Mouse (Mus musculus) T-cell, adult 66 days (primary cell): ENCODE data around the gene Abhd5. TPM values are rescaled to one million over a fixed set of nuclear protein-coding genes. Genes with fewer than 3 reads are reported as not detected.

ENCODE experiments used
- total RNA-seq, 2 experiments: library from RNA; stranded (reverse); gene quantifications; 3 replicates in 1 of 2; 4 replicates in 1 of 2; pipeline ENCODE4 v1.2.4; 2023

Gene Abhd5
- 10 to 100 TPM; 18.6 to 23.6 TPM for total RNA-seq

DNA sequence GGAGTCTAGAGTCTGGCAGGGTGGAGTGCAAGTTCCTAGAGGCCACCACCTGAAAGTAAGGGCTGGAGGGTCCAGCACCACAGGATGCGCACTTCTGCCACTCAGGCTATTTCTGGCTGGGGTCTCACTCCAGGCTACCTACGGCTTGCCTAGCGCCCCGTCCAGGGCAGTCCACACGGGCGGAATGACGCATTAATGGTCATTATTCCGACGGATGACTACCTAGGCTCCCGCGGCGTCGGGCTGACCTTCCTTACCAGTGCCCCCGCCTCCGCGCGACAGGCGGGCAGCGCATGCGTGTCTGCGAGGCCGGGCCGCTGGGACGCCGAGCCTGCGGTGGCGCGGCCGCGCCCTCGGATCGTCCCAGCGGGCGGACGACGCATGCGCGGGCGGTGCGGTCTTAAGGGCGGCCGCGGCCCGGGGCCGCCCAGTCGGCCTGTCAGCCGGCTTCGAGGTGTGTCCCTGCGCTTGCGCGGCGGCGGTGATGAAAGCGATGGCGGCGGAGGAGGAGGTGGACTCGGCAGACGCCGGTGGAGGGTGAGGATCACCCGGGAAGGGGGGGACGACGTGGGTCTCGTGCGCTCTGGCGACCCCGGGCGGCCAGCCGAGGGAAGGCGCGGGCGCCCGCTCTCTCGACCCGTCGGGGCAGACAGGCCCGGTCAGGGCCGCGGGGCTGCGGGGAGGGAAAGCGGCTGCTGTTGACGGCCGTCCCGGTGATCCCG, at the start of gene Abhd5:
Gene Abhd5, plus strand, starts transcription at position 306 of the 722 bp plus-strand sequence.

Other genes with a start within 250 kb of the Abhd5 start
- gene Snrk, start 234.3 kb upstream of the Abhd5 start, total RNA-seq, result 100 to 1,000 TPM; 105 to 108 TPM
- 10 to 100 TPM; 45.0 to 47.4 TPM for gene Ano10, start 57.2 kb upstream of the Abhd5 start, total RNA-seq